Comparison of ENCODE assay signal across 20 mouse cellular contexts in the genomic region with DNA sequence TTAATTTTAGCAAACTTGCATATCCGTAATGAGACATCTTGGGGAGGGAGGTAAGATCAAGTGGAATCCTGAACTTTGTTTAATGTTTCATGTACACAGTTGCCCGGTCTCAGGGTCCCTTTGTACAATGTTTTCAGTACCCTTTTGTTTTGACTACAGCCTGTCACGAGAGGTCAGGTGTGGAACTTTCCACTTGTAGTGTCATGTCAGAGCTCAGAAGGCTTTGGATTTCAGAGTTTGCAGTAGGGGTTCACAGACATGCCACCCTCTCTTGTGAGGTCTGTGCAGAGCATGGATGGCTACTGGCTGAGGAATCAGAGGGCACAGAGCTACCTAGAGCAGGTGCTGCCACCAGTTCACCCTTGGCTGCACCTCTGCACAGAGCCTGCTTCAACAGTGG.
"Had no signal": no experiment of that assay in that cellular context is flagged by ENCODE, and none has a peak within 500 bp of the region (broad histone marks: within the 10 kb centered on the region; RNA-seq: fewer than 3 reads in every experiment).

No protein-coding gene starts in this region.

- H3K9ac ChIP-seq: lung, embryonic 14.5 days; midbrain, embryonic 12.5 days; neural tube, embryonic 13.5 days; neural tube, embryonic 15.5 days; stomach, embryonic 15.5 days had no signal

- ATAC-seq: midbrain, embryonic 16.5 days had no signal

- H3K27ac ChIP-seq: midbrain, embryonic 10.5 days; midbrain, embryonic 12.5 days; neural tube, embryonic 13.5 days; neural tube, embryonic 15.5 days; stomach, embryonic 15.5 days; stomach, postnatal 0 days had no signal

- DNase-seq: lung, adult 18-20 months; lung, postnatal 10 days; midbrain, embryonic 14.5 days; retina, postnatal 1 day; right cerebral cortex, adult 18-20 months; right cerebral cortex, postnatal 25 days; right cerebral cortex, postnatal 4 days; spleen, adult 18-20 months; thymus, adult 2 months; thymus, postnatal 25 days; thymus, postnatal 4 days had no signal

- H3K27me3 ChIP-seq: midbrain, embryonic 12.5 days; neural tube, embryonic 13.5 days; neural tube, embryonic 15.5 days; stomach, embryonic 15.5 days had no signal

- H3K9me3 ChIP-seq: midbrain, embryonic 10.5 days; midbrain, embryonic 12.5 days; neural tube, embryonic 13.5 days; neural tube, embryonic 15.5 days; stomach, embryonic 15.5 days had no signal

- H3K4me1 ChIP-seq: midbrain, embryonic 12.5 days; neural tube, embryonic 13.5 days; neural tube, embryonic 15.5 days; stomach, embryonic 15.5 days had no signal

- H3K4me3 ChIP-seq: midbrain, embryonic 10.5 days; midbrain, embryonic 12.5 days; myocyte; neural tube, embryonic 13.5 days; neural tube, embryonic 15.5 days; stomach, embryonic 15.5 days had no signal

- H3K36me3 ChIP-seq: midbrain, embryonic 10.5 days; midbrain, embryonic 12.5 days; neural tube, embryonic 13.5 days; neural tube, embryonic 15.5 days; stomach, embryonic 15.5 days had no signal

- H3K4me2 ChIP-seq: lung, embryonic 14.5 days; midbrain, embryonic 12.5 days; neural tube, embryonic 13.5 days; neural tube, embryonic 15.5 days; stomach, embryonic 15.5 days had no signal
